Mouse (Mus musculus): ENCODE measurements around the gene Slc25a36.

- TF ChIP-seq CTCF (conservative IDR thresholded peaks at IDR 0.05; ENCODE audit: low read length) (no peak), POU5F1 (IDR thresholded peaks at IDR 0.05; ENCODE audit: borderline replicate concordance, low read length) (no peak), NANOG (IDR thresholded peaks at IDR 0.05; ENCODE audit: borderline replicate concordance, low read length) (no peak)
Measured at GRCm38 (mm10) chr9:97142558-97142957, 31.6 kb upstream of the Slc25a36 start.

Measured in E14TG2a.4 (cell line).